Mouse (Mus musculus) retina, embryonic 14.5 days (tissue): ENCODE results near the gene Tex22.

ENCODE experiments used
- DNase-seq: peaks from one replicate; pipeline ENCODE4 v3.0.0-alpha.2; 2015; ENCODE audit warnings: low spot score

The Tex22 gene

GRCm38 (mm10) chr12:113060178-113060577 lies 14.1 kb upstream of the Tex22 start:
- no peak for DNase-seq

GRCm38 (mm10) chr12:113061606-113062005 lies 12.7 kb upstream of the Tex22 start:
- DNase-seq = no peak

- DNase-seq = no peak
Measured at GRCm38 (mm10) chr12:113062201-113062600, 12.1 kb upstream of the Tex22 start.

- no peak for DNase-seq
Measured at GRCm38 (mm10) chr12:113063700-113064099, 10.6 kb upstream of the Tex22 start.

- no peak for DNase-seq
Measured at GRCm38 (mm10) chr12:113068002-113068401, 6.3 kb upstream of the Tex22 start.

GRCm38 (mm10) chr12:113069389-113069788 lies 4.9 kb upstream of the Tex22 start:
- DNase-seq = no peak

GRCm38 (mm10) chr12:113071321-113071720 lies 3.0 kb upstream of the Tex22 start:
- DNase-seq = no peak

GRCm38 (mm10) chr12:113071827-113072226 lies 2.5 kb upstream of the Tex22 start:
- DNase-seq = no peak

- peak; percentile 24 for DNase-seq
Measured at GRCm38 (mm10) chr12:113073420-113074328, 628 bp upstream of the Tex22 start.

- peak; percentile 94 for DNase-seq
Measured at GRCm38 (mm10) chr12:113075063-113075454, 757 bp downstream of the Tex22 start.

- DNase-seq = no peak
Measured at GRCm38 (mm10) chr12:113075486-113075885, 1.2 kb downstream of the Tex22 start.

- no peak for DNase-seq
Measured at GRCm38 (mm10) chr12:113087276-113087675, 13.0 kb downstream of the Tex22 start.

- DNase-seq = no peak
Measured at GRCm38 (mm10) chr12:113088026-113088425, 13.7 kb downstream of the Tex22 start.

- no peak for DNase-seq
Measured at GRCm38 (mm10) chr12:113089107-113089506, 14.8 kb downstream of the Tex22 start.

GRCm38 (mm10) chr12:113090053-113090452 lies 15.8 kb downstream of the Tex22 start:
- DNase-seq = no peak

- DNase-seq = no peak
Measured at GRCm38 (mm10) chr12:113097040-113097439, 22.7 kb downstream of the Tex22 start.

- DNase-seq = peak; percentile 72
Measured at GRCm38 (mm10) chr12:113097749-113098281, 23.5 kb downstream of the Tex22 start, which contains the start of gene Mta1. Gene Mta1 (plus strand): TSS chr12:113098278.

GRCm38 (mm10) chr12:113098530-113099151 lies 24.3 kb downstream of the Tex22 start:
- DNase-seq = peak; percentile 32

GRCm38 (mm10) chr12:113099470-113100237 lies 25.4 kb downstream of the Tex22 start:
- DNase-seq = no peak

GRCm38 (mm10) chr12:113100448-113101076 lies 26.3 kb downstream of the Tex22 start:
- no peak for DNase-seq

GRCm38 (mm10) chr12:113101251-113101960 lies 27.1 kb downstream of the Tex22 start:
- no peak for DNase-seq
